Mouse (Mus musculus): ENCODE data around the gene Ccl4.

The Ccl4 gene

GRCm38 (mm10) chr11:83689918-83690317, 27.5 kb downstream of the Ccl4 start:
- no peak for DNase-seq

- DNase-seq, result no peak
These were observed 29.6 kb downstream of the Ccl4 start for GRCm38 (mm10) chr11:83692008-83692407.

GRCm38 (mm10) chr11:83703705-83704104, 41.3 kb downstream of the Ccl4 start, which contains the start of gene Wfdc17:
Wfdc17 (plus strand) TSS chr11:83703991.
- no peak for DNase-seq

GRCm38 (mm10) chr11:83708715-83709114, 46.3 kb downstream of the Ccl4 start, which contains the start of gene Wfdc18:
Wfdc18 (plus strand) TSS chr11:83709015.
- no peak for DNase-seq

GRCm38 (mm10) chr11:83709683-83710082, 47.3 kb downstream of the Ccl4 start:
- DNase-seq, result no peak

- DNase-seq, result no peak
These were observed 50.3 kb downstream of the Ccl4 start for GRCm38 (mm10) chr11:83712671-83713070.

GRCm38 (mm10) chr11:83713925-83714324, 51.5 kb downstream of the Ccl4 start:
- no peak for DNase-seq

Data from cerebellum, adult 18-20 months (tissue).